Mouse (Mus musculus) bone marrow macrophage, adult 2 months (primary cell): Measurements from ENCODE around the gene Abhd17a.

ENCODE experiments used
- CTCF ChIP-seq: IDR thresholded peaks from 2 replicates; pipeline ENCODE4 v1.5.1; 2012; ENCODE audit warnings: low read depth, mild to moderate bottlenecking, low read length, moderate library complexity
- POLR2A ChIP-seq: IDR thresholded peaks from 2 replicates; pipeline ENCODE4 v1.6.1; 2012; ENCODE audit warnings: mild to moderate bottlenecking, low read depth, low read length, borderline replicate concordance

DNA sequence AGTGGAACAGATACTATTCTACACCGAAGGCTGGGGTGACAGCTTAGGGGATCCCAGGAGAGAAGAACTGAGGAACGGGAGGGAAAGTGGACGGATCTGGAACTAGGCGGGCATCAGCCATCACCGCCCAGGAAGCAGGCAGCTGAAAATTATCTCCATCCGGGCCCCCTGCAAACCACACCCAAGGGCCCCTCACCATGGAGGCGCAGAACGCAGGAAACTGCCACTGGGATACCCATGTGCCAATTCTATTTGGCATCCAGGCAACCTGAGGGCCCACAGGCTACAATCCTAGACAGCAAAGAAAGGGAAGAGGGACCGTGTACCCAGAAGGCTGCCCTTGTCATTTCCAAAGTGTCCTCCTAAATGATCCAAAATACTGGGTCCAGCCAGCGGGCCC lies 19.7 kb downstream of the Abhd17a start:
- no peak for TF ChIP-seq CTCF
- TF ChIP-seq POLR2A, result no peak
